Mouse (Mus musculus) layer of hippocampus, adult 9-11 months (tissue): Measurements from ENCODE around the gene Tbc1d2b.

Source experiments
- DNase-seq: peaks from one replicate; pipeline ENCODE4 v3.0.0; 2022

The Tbc1d2b gene

GRCm38 (mm10) chr9:90241041-90241440 is 29.6 kb downstream of the Tbc1d2b start:
- no peak for DNase-seq

GRCm38 (mm10) chr9:90240560-90240959 is 30.0 kb downstream of the Tbc1d2b start:
- DNase-seq: no peak

GRCm38 (mm10) chr9:90237232-90238062 is 33.2 kb downstream of the Tbc1d2b start:
- DNase-seq: no peak

GRCm38 (mm10) chr9:90236817-90237216 is 33.8 kb downstream of the Tbc1d2b start:
- DNase-seq: no peak

DNA sequence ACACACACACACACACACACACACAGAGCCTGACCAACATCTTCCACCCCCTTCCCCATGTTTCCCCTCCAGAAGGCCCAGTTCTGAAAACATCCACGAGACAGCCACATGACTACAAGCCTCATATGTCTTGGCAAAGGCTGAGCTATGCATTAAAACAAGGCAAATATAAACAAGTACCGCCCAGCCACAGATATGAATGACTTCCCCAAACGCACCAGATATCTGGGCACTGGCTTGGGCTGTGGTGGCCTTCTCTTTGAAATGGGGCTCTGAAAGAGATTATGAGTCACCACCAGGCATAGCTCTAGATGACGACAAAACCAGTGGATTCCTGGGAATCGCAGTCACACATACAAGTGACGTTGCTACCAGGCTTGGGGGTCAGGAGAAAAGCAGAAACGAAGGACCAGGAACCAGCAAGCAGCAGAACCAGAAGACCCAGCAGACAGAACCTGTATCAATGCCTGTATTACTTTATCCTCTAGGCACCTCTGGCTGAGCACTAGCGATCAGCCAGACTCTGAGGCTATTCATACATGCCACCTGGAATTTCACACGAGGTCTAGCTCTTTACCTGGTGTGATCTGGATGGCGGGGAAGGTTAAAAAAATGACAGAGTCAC is 35.2 kb downstream of the Tbc1d2b start:
- DNase-seq: no peak

DNA sequence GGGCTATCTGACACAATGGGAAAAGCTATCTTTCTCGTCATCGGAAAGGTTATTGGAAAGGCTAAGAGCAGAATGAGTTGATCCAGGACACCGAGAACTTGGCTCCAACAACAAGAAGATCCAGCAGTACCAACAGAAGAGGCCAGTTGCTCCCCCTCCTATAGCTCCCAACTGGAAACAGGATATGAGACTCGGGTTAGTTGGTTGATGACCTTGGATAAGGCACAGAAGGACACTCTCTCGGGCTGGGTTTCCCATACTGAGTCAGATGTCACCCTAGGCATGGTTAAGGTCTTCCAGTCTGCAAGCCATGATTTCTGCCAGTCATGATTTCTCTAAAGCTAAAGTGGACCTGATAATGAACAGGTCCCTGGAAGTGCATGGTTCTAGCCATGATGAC is 35.8 kb downstream of the Tbc1d2b start:
- no peak for DNase-seq

DNA sequence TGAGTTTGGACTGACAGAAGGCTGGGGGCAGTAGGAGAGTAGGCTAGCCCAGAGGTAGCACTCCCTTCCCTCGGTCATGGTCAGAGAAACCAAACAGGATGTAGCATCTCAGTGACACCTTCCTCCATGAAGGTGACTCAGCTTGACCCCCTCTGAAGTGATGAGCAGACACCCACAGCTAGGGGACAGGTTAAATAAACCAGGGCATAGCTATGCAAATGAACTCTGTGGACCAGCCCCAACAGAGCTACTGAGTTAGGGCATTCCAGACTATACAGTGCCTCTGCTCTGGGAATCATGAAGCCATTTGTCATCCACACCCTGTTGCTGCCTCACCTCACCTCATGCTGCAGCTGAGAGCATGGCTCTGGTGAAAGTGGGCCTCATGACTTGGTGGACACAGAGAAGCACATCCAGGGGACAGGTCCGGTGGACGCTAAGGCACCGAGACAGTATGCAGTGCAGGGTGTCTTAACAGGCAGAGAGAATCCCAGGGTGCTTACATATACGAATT is 36.6 kb downstream of the Tbc1d2b start:
- no peak for DNase-seq

GRCm38 (mm10) chr9:90232781-90233690 is 37.6 kb downstream of the Tbc1d2b start:
- no peak for DNase-seq

DNA sequence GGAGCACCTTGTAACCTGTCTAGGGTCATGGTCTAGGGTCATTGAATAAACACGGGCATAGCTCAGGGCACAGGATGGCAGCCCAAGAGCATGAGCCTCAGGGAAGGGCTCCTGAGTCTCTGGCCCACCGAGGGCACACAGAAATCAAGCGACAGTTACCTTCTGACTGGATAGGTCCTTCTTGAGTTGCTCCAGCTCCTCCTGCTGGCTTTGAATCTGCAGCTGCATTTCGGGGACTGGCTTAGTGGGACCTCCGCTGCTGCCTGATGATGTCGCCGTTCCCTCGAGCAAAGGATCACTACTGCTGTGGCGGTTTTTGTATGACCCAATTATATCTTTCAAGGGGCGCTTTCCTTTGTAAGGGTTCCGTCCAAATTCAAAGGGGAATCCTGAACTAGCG is 43.4 kb downstream of the Tbc1d2b start:
- DNase-seq: no peak

DNA sequence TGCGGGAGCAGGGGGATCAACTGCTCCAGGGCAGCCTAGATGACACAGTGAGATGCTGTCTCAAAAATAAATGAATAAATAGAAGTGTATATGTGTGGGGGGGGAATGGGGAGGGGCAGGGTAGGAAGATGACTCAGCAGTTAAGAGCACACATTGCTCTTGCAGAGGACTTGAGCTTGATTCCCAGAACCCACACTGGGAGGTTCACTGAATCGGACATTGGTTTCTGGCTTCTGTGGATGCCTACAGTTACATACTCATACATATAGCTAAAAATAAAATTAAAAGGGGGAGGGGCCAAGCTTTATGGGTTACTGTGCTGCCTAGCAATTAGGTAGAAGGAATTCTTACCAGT is 43.9 kb downstream of the Tbc1d2b start:
- no peak for DNase-seq

DNA sequence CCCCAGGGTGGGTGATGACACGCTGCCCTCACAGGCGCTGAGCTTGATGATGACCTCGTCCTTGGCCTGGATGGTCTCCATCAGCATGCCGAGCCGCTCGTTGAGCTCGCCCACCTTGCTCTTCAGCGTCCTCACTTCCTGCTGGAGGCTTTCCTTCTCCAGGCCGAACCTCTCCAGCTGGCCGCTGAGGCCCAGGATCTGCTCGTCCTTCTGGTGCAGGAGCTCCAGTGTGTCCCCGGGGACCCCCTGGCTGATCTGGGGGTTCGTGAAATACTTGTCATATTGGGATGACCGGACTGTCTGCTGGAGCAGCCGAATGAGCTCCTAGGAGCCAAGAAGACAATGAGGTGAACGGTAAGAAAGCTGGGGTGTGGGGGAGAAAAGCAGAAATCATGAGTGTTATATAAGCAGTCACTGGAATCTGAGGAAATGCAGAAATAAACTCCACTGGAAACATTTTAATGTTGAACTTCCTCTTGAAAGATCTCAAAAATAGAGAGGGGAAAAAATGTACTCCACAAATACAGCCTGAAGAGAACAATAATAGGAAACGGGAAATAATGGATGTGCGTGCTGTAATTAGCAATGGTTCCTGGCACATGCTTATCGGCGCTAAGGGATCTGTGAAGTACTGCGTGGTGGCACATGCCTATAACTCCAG is 44.4 kb downstream of the Tbc1d2b start:
- no peak for DNase-seq

GRCm38 (mm10) chr9:90222275-90222674 is 48.3 kb downstream of the Tbc1d2b start:
- DNase-seq: no peak

DNA sequence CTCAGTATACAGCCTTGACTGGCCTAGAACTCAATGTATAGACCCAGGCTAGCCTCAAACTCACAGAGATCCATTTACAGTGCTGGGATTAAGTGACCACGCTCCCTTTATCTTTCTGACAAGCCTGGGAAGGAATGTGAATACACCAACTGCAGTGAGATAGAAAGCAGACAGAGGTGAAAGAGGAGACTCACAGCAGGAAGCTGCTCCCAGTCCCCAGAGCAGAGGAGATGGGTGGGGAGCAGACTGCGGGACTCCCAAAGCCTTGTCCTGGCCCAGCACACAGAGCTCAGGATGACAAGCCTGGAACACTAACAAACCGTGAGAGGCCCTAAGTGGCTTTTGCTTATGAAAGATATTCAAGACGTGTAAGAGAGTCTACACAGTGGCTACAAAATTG is 53.1 kb downstream of the Tbc1d2b start:
- DNase-seq: no peak

DNA sequence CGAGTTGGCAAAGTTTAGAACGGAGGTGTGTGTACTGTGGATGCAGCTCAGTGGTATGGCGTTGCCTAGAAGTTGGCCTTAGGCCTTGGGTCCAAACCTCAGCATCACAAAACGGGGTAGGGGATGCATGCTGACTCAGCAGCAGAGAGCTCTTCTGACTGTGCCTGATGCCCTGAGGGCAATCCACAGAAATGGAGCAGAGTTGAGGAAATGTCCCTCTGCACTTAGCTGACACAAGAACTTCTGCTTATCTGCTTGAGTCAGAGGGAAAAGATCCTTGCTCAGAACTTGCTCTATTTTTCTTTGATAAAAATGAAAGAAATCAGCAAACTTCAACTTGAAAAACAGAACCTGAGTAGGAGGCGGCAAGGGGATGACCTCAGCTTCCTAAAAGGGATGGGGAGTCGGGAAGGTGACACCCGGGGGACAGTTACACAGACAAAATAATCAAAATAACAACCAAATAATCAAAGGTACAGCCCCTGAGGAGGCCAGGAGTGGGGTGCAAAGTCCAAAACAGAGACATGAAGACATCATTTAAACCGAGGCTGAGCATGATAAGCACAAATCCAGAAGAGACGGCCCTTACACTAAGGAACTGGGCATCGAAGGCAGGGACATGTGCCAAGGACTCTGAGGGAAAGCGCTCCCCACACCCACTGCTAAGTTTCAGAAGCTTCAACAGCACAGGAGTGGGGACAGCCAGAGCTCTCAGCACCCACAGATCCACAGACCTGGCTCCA is 54.2 kb downstream of the Tbc1d2b start:
- DNase-seq: no peak

DNA sequence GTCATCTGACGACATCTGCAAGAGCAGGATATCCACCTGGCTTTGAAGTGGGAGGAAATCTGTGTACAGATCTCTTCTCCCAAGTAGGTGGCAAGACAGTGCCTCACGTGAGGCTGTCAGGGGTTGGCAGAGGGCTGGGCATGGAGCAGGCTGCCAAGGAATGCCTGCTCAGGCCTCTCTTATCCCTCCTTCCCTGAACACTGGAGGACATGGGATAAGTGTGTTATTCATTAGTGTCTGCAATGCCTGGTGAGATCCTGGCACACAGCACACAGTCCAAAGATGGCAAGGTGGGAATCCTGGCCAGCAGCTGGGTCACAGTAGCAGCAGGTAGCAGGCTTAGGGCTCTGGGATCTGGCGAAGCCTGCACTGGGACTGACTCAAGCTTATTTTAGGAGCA is 57.5 kb downstream of the Tbc1d2b start:
- no peak for DNase-seq

- no peak for DNase-seq
Measured at GRCm38 (mm10) chr9:90208655-90209054, 61.9 kb downstream of the Tbc1d2b start.

- no peak for DNase-seq
Measured at GRCm38 (mm10) chr9:90207808-90208207, 62.8 kb downstream of the Tbc1d2b start.

DNA sequence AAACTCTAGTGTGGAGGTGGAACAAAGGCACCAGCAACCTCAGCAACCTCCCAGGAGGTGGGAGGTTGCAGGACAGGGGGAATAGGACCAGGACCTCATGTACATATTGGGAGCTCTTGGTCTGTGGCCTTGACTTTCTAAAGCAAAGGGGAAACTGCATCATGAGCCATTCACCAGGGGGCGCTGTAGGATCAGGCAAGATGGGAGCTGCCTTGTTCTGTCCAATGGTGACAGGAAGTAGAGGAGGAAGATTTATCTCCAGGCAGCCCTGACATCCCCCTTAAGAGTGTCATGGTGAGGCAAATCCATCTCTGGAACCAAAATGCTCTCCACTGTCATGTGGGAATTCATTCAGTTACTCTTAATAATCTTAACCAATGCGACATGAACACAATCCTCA is 64.1 kb downstream of the Tbc1d2b start:
- DNase-seq: peak; percentile 74

DNA sequence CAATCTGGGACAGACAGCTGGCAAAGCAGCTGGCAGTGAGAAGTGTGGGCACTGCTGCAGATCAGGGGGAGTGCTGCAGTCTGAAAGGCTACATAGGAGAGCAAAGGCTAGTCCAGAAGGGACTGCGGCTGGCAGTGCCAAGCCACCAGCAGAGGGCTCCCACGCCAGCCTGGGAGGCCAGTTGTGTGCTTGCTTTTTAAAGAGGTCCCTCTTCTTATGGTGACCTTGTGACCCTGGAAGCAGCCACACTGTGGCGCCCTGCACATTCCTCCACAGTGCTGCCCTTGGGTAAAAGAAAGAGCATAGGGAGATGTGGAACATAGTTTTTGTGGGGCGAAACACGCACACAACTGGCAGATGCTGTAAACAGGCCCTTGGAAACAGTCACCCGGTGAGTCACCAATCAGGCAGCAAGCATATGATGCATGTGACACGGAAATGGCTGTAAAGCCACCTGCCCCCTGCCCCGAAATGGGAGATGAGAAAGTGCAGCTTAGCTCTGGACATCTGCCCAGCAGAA is 66.1 kb downstream of the Tbc1d2b start:
- DNase-seq: no peak

DNA sequence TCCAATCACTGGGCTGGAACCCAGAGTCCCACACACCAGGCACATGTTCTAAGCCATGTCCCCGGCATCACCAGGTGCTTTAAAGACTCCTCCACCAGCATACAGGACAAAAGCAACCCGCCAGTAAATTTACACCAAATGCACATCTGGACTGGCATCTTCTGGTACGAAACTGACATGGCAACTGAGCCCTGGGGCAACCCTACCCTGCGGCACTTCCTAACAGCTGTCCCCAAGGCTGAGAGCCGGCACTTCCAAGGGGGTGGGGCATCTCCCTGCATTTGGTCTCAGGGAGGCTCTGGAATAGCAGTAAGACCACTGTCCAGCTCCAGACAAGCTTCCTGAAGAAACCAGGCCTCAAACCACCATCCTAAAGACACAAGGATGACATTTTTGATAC is 67.4 kb downstream of the Tbc1d2b start:
- no peak for DNase-seq

- no peak for DNase-seq
Measured at GRCm38 (mm10) chr9:90201541-90201940, 69.1 kb downstream of the Tbc1d2b start.

GRCm38 (mm10) chr9:90201096-90201495 is 69.5 kb downstream of the Tbc1d2b start:
- DNase-seq: no peak
